Mouse (Mus musculus) brain, embryonic 14.5 days (tissue): ENCODE measurements around the gene Sp8.

ENCODE experiments used
- CTCF ChIP-seq: fragments of 200-500 bp; IDR thresholded peaks from 2 replicates; pipeline ENCODE4 v1.5.1; 2012; ENCODE audit warnings: inconsistent platforms, mild to moderate bottlenecking, moderate library complexity, borderline replicate concordance; ENCODE audit not compliant: insufficient read depth, insufficient read length; ENCODE audit errors: extremely low read depth
- POLR2A ChIP-seq: fragments of 200-500 bp; IDR thresholded peaks from 2 replicates; pipeline ENCODE4 v1.6.1; 2012; ENCODE audit warnings: mild to moderate bottlenecking, inconsistent platforms, borderline replicate concordance; ENCODE audit not compliant: poor library complexity, insufficient read depth, insufficient read length, severe bottlenecking; ENCODE audit errors: extremely low read depth

DNA sequence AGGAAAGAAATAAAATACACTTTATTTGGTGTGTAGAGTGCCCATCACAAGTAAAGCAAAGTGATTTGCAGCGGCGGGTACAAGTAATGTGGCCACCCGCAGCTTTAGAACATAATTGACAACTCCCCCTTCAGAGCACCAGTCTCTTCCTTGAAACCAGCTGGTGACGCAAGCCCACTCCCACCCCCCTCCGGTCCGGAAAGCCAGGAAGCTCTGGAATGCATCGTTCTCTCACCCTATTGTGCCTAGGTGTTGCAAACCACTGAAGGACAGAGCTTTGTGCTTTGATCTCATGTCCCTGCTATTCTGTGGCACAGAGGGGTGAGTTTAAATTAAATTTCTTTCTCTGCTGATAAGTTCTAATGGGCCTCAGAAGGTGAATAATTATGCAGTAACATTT lies 10.0 kb downstream of the Sp8 start:
- TF ChIP-seq POLR2A (no peak), CTCF (no peak)
